Comparison of ENCODE assay signal across 9 mouse cellular contexts in the genomic region with DNA sequence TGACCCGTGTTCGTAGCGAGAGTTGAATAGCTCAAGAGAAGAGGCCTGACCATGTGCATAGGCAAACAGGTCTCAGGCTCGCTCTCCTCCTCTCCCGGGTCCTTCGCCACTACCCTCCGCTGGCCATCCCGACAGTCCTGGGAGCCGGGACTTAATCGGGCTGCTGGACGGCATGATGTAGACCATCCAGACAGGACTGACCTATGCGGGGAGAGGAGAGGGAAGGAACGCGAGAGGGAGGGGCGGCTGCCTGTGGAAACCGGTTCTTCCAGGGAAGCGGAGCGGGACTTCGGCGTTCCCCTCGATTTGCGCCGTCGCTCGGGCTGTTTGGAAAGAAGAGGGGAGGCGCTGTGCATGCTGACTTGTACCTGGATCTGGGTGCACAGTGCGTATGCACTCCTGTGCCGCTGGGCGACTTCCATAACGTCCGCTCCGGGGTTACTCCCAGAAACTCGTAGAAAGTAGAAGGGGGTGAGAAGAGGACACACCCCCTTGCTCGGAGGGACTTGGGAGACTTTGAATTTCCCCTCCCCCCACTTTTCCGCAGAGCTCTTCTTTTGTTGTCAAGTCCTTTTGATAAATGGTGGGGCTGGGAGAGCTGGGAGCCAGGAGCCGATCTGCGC. TPM values are rescaled to one million over a fixed set of nuclear protein-coding genes. Genes with fewer than 3 reads are reported as not detected.
DNase-seq lines count a peak whose midpoint lies in the region; ATAC-seq and TF ChIP-seq lines count a peak whose summit lies in the region.
"Had no signal": no experiment of that assay in that cellular context is flagged by ENCODE, and none has a peak within 500 bp of the region (broad histone marks: within the 10 kb centered on the region; RNA-seq: fewer than 3 reads in every experiment).

TSS of gene Zfp503 (minus strand) at position 311 of the 623 bp plus-strand sequence.

- DNase-seq in left cerebral cortex, adult 2 months (ENCODE audit: extremely low spot score in 1 of 2, low spot score in 2 of 2), result no peak
- no peak for DNase-seq in left cerebral cortex, postnatal 36 days (ENCODE audit: low spot score in 2 of 2)
- peak; percentile 87 for DNase-seq in kidney, postnatal 10 days
- DNase-seq in lung, postnatal 36 days, result peak; percentile 79
- DNase-seq in natural killer cell, adult 2 months (ENCODE audit: low spot score in 2 of 2), result no peak

- WGBS in embryonic facial prominence, embryonic 13.5 days, result under 1% methylated on average over 37 of the region's 37 CpGs
- 2% methylated on average over 37 of the region's 37 CpGs for WGBS in heart, embryonic 14.5 days
- under 1% methylated on average over 36 of the region's 37 CpGs for WGBS in stomach, embryonic 15.5 days

- no peaks in the 10 kb centered on the region for H3K9me3 ChIP-seq in embryonic facial prominence, embryonic 13.5 days
- H3K9me3 ChIP-seq in heart, embryonic 14.5 days (ENCODE audit: control insufficient read depth, low read length), result no peaks in the 10 kb centered on the region
- no peaks in the 10 kb centered on the region for H3K9me3 ChIP-seq in stomach, embryonic 15.5 days

- intact Hi-C loops in left cerebral cortex, adult 2 months (cut with DNase I), result loop anchor here (5.0 to 10.0 kb wide), 2 partner anchors 1058 to 1415 kb away; no protein-coding TSS in a partner anchor
- intact Hi-C loops in left cerebral cortex, postnatal 36 days (cut with DNase I), result loop anchor here (5.0 to 10.0 kb wide), 2 partner anchors 453 to 1415 kb away; no protein-coding TSS in a partner anchor

- H3K4me3 ChIP-seq in left cerebral cortex, adult 2 months, result peak within 1 kb of the TSS; percentile 58
- H3K4me3 ChIP-seq in embryonic facial prominence, embryonic 13.5 days, result peak within 1 kb of the TSS; percentile 83
- H3K4me3 ChIP-seq in heart, embryonic 14.5 days (ENCODE audit: control insufficient read depth in 1 of 2, insufficient read depth in 1 of 2, low read depth in 1 of 2, low read length in 2 of 2), result peak within 1 kb of the TSS; percentile 44 to 57
- peak within 1 kb of the TSS; percentile 91 for H3K4me3 ChIP-seq in stomach, embryonic 15.5 days (replicated peaks)

- peak; percentile 4 for TF ChIP-seq CTCF in left cerebral cortex, adult 2 months (IDR thresholded peaks at IDR 0.05)

- H3K36me3 ChIP-seq in embryonic facial prominence, embryonic 13.5 days, result peaks cover 14% of the 10 kb centered on the region
- H3K36me3 ChIP-seq in heart, embryonic 14.5 days (ENCODE audit: control insufficient read depth, insufficient read depth, low read length), result no peaks in the 10 kb centered on the region
- no peaks in the 10 kb centered on the region for H3K36me3 ChIP-seq in stomach, embryonic 15.5 days
- H3K36me3 ChIP-seq: G1E had no signal

- peak within 1 kb of the TSS; percentile 77 for H3K4me2 ChIP-seq in embryonic facial prominence, embryonic 13.5 days
- peak within 1 kb of the TSS; percentile 90 for H3K4me2 ChIP-seq in heart, embryonic 14.5 days (ENCODE audit: low read length)
- peak within 1 kb of the TSS; percentile 83 for H3K4me2 ChIP-seq in stomach, embryonic 15.5 days

- ATAC-seq in embryonic facial prominence, embryonic 13.5 days (ENCODE audit: insufficient number of reproducible peaks, insufficient read depth, low FRiP score, low TSS enrichment, low read depth), result peak; percentile 23; the same call in 1 of the 2 replicates
- no peak for ATAC-seq in heart, embryonic 14.5 days (ENCODE audit: insufficient number of reproducible peaks, insufficient read depth, low FRiP score, low read depth)
- peak; percentile 23 for ATAC-seq in stomach, embryonic 15.5 days (ENCODE audit: insufficient read depth, low FRiP score, low read depth)

- peak within 1 kb of the TSS; percentile 32; the same call in 1 of the 2 replicates for H3K27ac ChIP-seq in left cerebral cortex, adult 2 months
- peak within 1 kb of the TSS; percentile 98 for H3K27ac ChIP-seq in embryonic facial prominence, embryonic 13.5 days
- peak within 1 kb of the TSS; percentile 10 to 14; a peak in 3 of 4 replicates for H3K27ac ChIP-seq in heart, embryonic 14.5 days (replicated peaks in 1 of 2; ENCODE audit: control insufficient read depth in 1 of 2, insufficient read depth in 1 of 2, low read depth in 2 of 2, low read length in 2 of 2)
- peak within 1 kb of the TSS; percentile 100 for H3K27ac ChIP-seq in stomach, embryonic 15.5 days

- H3K4me1 ChIP-seq in embryonic facial prominence, embryonic 13.5 days, result peaks cover 52% of the 10 kb centered on the region
- peaks cover 17 to 42% of the 10 kb centered on the region in 2 experiments for H3K4me1 ChIP-seq in heart, embryonic 14.5 days (ENCODE audit: control insufficient read depth in 2 of 2, insufficient read depth in 2 of 2, low read length in 2 of 2)
- H3K4me1 ChIP-seq in stomach, embryonic 15.5 days, result peaks cover 20% of the 10 kb centered on the region

- peaks cover 64% of the 10 kb centered on the region for H3K27me3 ChIP-seq in embryonic facial prominence, embryonic 13.5 days
- peaks cover 73% of the 10 kb centered on the region for H3K27me3 ChIP-seq in heart, embryonic 14.5 days (ENCODE audit: control insufficient read depth, insufficient read depth, low read length)
- H3K27me3 ChIP-seq in stomach, embryonic 15.5 days (replicated peaks), result no peaks in the 10 kb centered on the region

- peak within 1 kb of the TSS; percentile 76 for H3K9ac ChIP-seq in embryonic facial prominence, embryonic 13.5 days
- peak within 1 kb of the TSS; percentile 59 for H3K9ac ChIP-seq in heart, embryonic 14.5 days (ENCODE audit: low read length)
- peak within 1 kb of the TSS; percentile 66 for H3K9ac ChIP-seq in stomach, embryonic 15.5 days

RNA-seq across cellular contexts. Expression of gene Zfp503, which starts in this region (rescaled TPM):
- 1 to 10 TPM; 2.2 to 3.3 TPM for total RNA-seq in left cerebral cortex, adult 2 months (2021)
- 1 to 10 TPM; 2.2 to 4.0 TPM for total RNA-seq in left cerebral cortex, postnatal 36 days (2021)
- polyA plus RNA-seq in embryonic facial prominence, embryonic 13.5 days (2015; fragmentation: Nextera tagmentation; extraction: Ambion mirVana), result 25.9 and 30.5 TPM in 2 replicates
- polyA plus RNA-seq in heart, embryonic 14.5 days (2014; fragmentation: Nextera tagmentation; extraction: Ambion mirVana), result 0.67 and 1.6 TPM in 2 replicates
- polyA plus RNA-seq in stomach, embryonic 15.5 days (2015; fragmentation: Nextera tagmentation; extraction: Ambion mirVana), result 21.4 and 21.7 TPM in 2 replicates
- total RNA-seq: G1E had no signal

Comparison
In these comparisons a context has a peak if more than half of its experiments do, and no peak if none do; other contexts are left out.
1. DNase-seq: peak in kidney, postnatal 10 days (single experiment) and lung, postnatal 36 days (single experiment); none in left cerebral cortex, adult 2 months (0 of 2), left cerebral cortex, postnatal 36 days (0 of 2) and natural killer cell, adult 2 months (0 of 2).
2. H3K27ac ChIP-seq: peak in every context shown above with its lines; median percentile 100 in stomach, embryonic 15.5 days; 98 in embryonic facial prominence, embryonic 13.5 days; 32 in left cerebral cortex, adult 2 months; 12 in heart, embryonic 14.5 days.
3. Peak in every context shown above with its lines, with median percentiles within 50 percentile points of each other: H3K4me3 ChIP-seq, H3K4me2 ChIP-seq and H3K9ac ChIP-seq.